Mouse (Mus musculus) embryonic fibroblast, embryonic 13.5 days (primary cell): ENCODE results near the gene Phf13. TPM values are rescaled to one million over a fixed set of nuclear protein-coding genes. Genes with fewer than 3 reads are reported as not detected.

Experiments used
- H3K27ac ChIP-seq: 2 replicates; pipeline ENCODE4 v1.5.1; 2012; ENCODE audit warnings: low read length, control low read depth, inconsistent platforms; ENCODE audit not compliant: insufficient read depth
- H3K4me1 ChIP-seq: 2 replicates; pipeline ENCODE4 v1.6.1; 2011; ENCODE audit warnings: low read length; ENCODE audit not compliant: control insufficient read depth, insufficient read depth
- H3K4me3 ChIP-seq: 2 replicates; pipeline ENCODE4 v1.5.1; 2011; ENCODE audit warnings: mild to moderate bottlenecking, control low read depth, low read length; ENCODE audit not compliant: insufficient read depth
- CTCF ChIP-seq: IDR thresholded peaks from 2 replicates; pipeline ENCODE4 v1.5.1; 2011; ENCODE audit warnings: mild to moderate bottlenecking, control low read depth, low read length, moderate library complexity, borderline replicate concordance; ENCODE audit not compliant: insufficient read depth
- POLR2A ChIP-seq: IDR thresholded peaks from 2 replicates; pipeline ENCODE4 v1.6.1; 2011; ENCODE audit warnings: low read depth, mild to moderate bottlenecking, control low read depth, low read length, moderate library complexity
- polyA plus RNA-seq: library from polyadenylated mRNA; stranded (reverse); fragments of >200 nt; gene quantifications from 2 replicates; pipeline ENCODE4 v1.2.4, GENCODE M21; 2011; ENCODE audit warnings: low read depth; ENCODE audit not compliant: missing spikeins, insufficient read length

Gene Phf13
- polyA plus RNA-seq, 1 experiment: 23.2 TPM

DNA sequence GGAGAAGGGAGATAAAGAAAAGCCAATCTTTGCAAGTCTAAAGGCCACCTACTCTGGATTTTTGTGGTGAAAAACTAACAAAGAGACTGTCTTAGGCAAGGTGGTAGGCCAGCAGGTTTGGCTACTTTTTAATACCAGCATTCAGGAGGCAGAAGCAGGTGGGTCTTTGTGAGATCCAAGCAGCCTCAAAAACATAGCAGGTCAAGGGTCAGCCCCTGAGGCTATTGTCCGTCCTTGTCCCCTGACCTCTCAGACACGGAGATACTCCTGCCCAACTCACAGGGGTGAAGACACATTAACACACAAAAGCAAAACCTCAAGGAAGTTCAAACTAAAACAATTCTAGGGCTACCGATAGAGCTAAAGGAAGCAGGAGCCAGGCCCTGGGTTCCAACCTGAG, 10.8 kb upstream of the Phf13 start:
- Histone ChIP-seq H3K4me1 (peaks cover 9% of the 10 kb centered on the region), H3K27ac (0 out of 2 replicates have a peak overlapping the region, but pooled peaks have one; percentile 74), H3K4me3 (no peak overlapping the region)
- no peak for TF ChIP-seq CTCF
- no peak for TF ChIP-seq POLR2A

DNA sequence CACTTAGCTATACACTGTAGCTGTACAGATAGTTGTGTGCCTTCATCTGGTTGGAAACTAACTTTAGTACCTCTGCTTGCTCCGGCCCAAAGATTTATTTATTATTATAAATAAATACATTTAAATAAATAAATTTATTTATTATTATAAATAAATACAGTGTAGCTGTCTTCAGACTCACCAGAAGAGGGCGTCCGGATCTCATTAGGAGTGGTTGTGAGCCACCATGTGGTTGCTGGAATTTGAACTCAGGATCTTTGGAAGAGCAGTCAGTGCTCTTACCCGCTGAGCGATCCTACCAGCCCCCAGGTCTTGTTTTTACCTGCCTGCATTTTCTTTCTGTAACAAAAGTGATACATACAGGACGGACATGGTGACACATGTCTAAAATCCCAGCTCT, 10.1 kb upstream of the Phf13 start:
- Histone ChIP-seq H3K27ac (no peak overlapping the region), H3K4me3 (no peak overlapping the region), H3K4me1 (peaks cover 9% of the 10 kb centered on the region)
- TF ChIP-seq POLR2A: no peak
- no peak for TF ChIP-seq CTCF

DNA sequence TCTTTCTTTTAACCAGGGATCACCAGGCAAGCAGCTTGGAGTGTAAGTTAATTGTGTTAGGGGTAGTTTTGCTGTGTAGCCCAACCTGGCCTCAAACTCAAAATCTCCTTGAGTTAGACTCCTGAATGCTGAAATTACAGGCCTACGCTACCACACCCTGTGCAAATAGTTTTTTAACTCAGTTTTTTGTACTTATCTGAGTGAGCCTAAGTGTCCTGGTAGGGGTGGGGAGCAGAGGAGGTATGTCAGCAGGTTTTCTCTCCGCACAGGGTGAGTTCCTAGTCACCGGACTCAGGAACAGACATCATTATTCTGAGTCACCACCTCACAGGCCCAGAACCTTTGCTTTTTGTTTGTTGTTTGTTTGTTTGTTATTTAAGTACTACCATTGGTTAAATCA, 6.0 kb upstream of the Phf13 start:
- peaks cover 5% of the 10 kb centered on the region for H3K4me1 ChIP-seq
- H3K27ac ChIP-seq: no peak overlapping the region
- no peak for TF ChIP-seq CTCF
- no peak for TF ChIP-seq POLR2A
- no peak overlapping the region for H3K4me3 ChIP-seq

DNA sequence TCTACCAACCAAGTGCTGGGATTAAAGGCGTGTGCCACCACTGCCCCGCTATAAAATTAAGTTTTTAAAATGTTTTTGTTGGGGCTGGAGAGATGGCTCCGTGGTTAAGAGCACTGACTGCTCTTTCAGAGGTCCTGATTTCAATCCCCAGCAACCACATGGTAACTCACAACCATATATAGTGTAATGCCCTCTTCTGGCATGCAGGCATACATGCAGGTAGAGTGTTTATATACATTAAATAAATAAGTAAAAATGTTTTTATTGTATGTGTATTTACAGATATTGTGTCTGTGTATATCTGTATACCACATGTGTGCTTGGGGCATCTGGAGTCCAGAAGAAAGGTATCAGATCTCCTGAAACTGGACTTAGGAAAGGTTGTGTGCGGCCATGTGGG, 5.3 kb upstream of the Phf13 start:
- Histone ChIP-seq H3K27ac (no peak overlapping the region), H3K4me1 (peaks cover 2% of the 10 kb centered on the region; the same call in 1 of the 2 replicates), H3K4me3 (no peak overlapping the region)
- TF ChIP-seq POLR2A (no peak), CTCF (no peak)

DNA sequence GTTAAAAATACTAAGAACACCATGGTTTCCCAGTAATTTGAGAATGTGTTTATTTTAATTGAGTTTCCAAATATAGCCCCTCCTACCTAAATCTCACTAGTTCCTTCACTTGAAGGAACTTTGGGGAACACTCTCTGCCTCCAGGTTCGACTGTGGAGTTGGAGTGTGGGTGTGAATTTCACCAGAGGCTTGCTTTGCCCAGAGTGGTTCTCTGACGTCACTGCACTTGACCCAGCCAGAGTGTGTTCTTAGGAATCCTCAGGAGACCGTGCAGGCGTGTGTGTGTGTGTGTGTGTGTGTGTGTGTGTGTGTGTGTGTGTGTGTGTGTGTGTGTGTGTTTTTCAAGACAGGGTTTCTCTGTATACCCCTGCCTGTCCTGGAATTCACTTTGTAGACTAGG, 4.8 kb upstream of the Phf13 start:
- TF ChIP-seq POLR2A: no peak
- no peak for TF ChIP-seq CTCF
- Histone ChIP-seq H3K4me1 (peaks cover 2% of the 10 kb centered on the region; the same call in 1 of the 2 replicates), H3K4me3 (no peak overlapping the region), H3K27ac (no peak overlapping the region)

DNA sequence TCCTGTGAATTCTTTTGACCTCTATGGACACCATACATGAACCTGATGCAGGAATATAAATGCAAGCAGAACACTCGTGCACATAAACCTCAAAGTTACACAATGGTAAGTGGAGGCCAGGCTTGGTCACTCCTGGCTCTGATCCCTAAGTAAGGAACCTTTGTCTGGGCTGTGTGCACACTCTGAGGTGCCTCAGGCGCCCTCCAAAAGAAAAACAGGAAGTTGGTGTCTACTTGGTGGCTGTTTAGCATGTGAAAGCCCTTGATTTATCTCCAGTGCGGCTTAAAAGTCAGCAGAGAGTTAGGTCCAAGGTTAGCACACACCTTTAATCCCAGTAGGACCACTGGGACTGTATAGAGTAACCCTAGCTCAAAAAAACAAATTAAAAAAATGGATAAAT, 3.4 kb upstream of the Phf13 start:
- Histone ChIP-seq H3K27ac (no peak overlapping the region), H3K4me1 (peaks cover 2% of the 10 kb centered on the region; the same call in 1 of the 2 replicates), H3K4me3 (no peak overlapping the region)
- no peak for TF ChIP-seq POLR2A
- no peak for TF ChIP-seq CTCF

DNA sequence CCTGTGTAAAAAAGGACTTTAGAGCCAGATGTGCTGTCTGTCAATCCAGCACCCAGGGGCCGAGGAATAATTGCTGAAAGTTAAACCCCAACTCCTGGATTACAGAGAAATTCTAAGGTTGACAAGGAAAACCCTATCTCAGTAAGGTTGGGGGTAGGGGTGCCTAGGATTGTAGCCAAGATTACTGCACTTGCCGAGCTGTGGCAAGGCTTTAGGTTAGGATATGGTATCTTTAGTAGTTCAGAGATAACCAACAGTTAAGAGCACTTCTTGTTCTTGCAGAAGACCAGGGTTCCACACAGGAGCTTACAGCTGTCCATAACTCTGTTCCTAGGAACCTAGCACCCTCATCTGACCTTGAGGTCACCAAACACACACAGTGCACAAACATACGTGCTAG, 1.6 kb upstream of the Phf13 start:
- no peak overlapping the region for H3K27ac ChIP-seq

DNA sequence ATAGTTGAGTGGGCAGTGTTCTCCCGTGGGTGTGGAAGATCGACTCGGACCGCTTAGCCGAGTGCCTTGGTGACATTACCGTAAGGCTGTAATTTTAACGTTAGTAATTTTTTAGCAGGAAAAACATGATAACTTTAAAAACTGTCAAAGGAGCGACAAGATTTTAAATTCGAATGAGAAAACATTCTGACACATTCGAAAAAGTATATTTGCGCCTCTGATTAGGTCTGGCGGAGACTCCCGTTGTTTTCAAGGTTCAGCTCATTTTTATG, 829 bp upstream of the Phf13 start:
- TF ChIP-seq POLR2A (no peak), CTCF (no peak)
- H3K27ac ChIP-seq: peak overlapping the region; percentile 72
- H3K4me1 ChIP-seq: peaks cover 7% of the 10 kb centered on the region
- H3K4me3 ChIP-seq: peak overlapping the region; percentile 86

More for the DNA sequence above, 1.6 kb upstream of the Phf13 start:
- Histone ChIP-seq H3K4me1 (peaks cover 7% of the 10 kb centered on the region), H3K4me3 (peak overlapping the region; percentile 86; the same call in 1 of the 2 replicates)
- TF ChIP-seq CTCF: no peak
- no peak for TF ChIP-seq POLR2A

DNA sequence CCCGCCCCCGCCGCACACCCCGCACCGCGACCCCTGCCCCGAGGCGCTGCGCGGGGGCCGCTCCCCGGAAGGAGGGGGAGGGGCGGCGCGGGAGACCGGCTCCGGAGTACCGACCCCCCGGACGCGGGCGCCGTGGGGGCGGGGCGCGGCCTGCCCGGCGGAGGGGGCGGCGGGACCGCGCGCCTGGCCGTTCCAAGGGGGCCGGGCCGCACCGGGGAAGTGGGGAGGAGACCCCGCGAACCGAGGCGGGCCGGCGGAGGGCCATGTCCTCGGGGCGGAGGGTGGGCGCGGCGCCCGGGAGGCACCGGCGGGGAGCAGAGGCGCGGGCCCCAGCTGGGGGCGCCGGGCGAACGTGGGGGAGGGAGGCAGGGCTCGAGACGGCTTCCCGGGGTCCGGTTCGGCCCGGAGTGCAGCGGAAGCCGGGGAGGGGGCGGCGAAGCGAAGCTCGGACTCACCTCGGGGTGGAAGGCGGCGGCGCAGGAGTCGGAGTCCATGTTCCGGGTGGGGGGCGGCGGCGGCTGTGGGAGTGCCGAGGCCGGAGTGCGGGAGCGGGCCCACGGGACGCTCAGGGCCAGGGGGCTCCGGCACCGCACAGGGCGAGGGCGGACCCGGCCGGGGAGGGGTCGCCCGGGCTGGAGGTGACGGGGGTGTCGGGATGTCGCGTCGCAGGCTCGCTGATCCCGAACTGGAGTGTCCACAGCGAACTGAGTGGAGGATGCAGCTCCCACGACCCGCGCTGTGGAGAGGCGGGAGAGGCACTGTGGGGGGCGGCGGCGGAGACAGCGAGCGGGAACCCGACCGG, 486 bp downstream of the Phf13 start:
- Histone ChIP-seq H3K4me3 (peak overlapping the region; percentile 86), H3K27ac (peak overlapping the region; percentile 79), H3K4me1 (peaks cover 5% of the 10 kb centered on the region; the same call in 1 of the 2 replicates)
- TF ChIP-seq CTCF: no peak
- peak; percentile 77 for TF ChIP-seq POLR2A
